Mouse (Mus musculus) hindbrain, embryonic 12.5 days (tissue): ENCODE results near the gene Capn1. TPM values are rescaled to one million over a fixed set of nuclear protein-coding genes. Genes with fewer than 3 reads are reported as not detected.

Experiments used
- ATAC-seq: fragments of 200-750 bp; cut with Nextera tagmentation; 2 replicates; pipeline ENCODE4 v1.8.0; 2017; ENCODE audit warnings: moderate TSS enrichment; ENCODE audit not compliant: low FRiP score
- H3K27ac ChIP-seq: fragments of 300-500 bp; sonication (generic); 2 replicates; pipeline ENCODE4 v1.5.1; 2016; ENCODE audit warnings: mild to moderate bottlenecking
- H3K27me3 ChIP-seq: fragments of 300-500 bp; sonication (generic); 2 replicates; pipeline ENCODE4 v1.6.1; 2016; ENCODE audit warnings: mild to moderate bottlenecking
- H3K36me3 ChIP-seq: fragments of 300-500 bp; sonication (generic); 2 replicates; pipeline ENCODE4 v1.6.1; 2016; ENCODE audit warnings: mild to moderate bottlenecking
- H3K4me1 ChIP-seq: fragments of 300-500 bp; sonication (generic); 2 replicates; pipeline ENCODE4 v1.6.1; 2016
- H3K4me2 ChIP-seq: fragments of 300-500 bp; sonication (generic); replicated peaks from 2 replicates; pipeline ENCODE4 v1.6.1; 2016; ENCODE audit warnings: mild to moderate bottlenecking
- H3K4me3 ChIP-seq: fragments of 300-500 bp; sonication (generic); 2 replicates; pipeline ENCODE4 v1.5.1; 2016; ENCODE audit warnings: mild to moderate bottlenecking
- H3K9ac ChIP-seq: fragments of 300-500 bp; sonication (generic); 2 replicates; pipeline ENCODE4 v1.6.1; 2016; ENCODE audit warnings: mild to moderate bottlenecking, moderate library complexity
- H3K9me3 ChIP-seq: fragments of 300-500 bp; sonication (generic); replicated peaks from 2 replicates; pipeline ENCODE4 v1.6.1; 2016; ENCODE audit warnings: mild to moderate bottlenecking
- WGBS: fragments of 180-500 bp; shearing (Covaris S2); methylation state at CpG from one replicate; pipeline ENCODE4 v1.1.7; 2016; 5-methylcytosine and 5-hydroxymethylcytosine counted together
- polyA plus RNA-seq: library from polyadenylated mRNA; unstranded; fragments of >200 nt; fragmentation: Nextera tagmentation; extraction: Ambion mirVana; gene quantifications from 2 replicates; pipeline ENCODE4 v1.2.1, GENCODE M21; 2016

Capn1 gene
- polyA plus RNA-seq, 1 experiment from 2014 or later = 5.5 TPM

- H3K4me1 ChIP-seq = no peaks in the 10 kb centered on the region
- H3K27me3 ChIP-seq = no peaks in the 10 kb centered on the region
- no peaks in the 10 kb centered on the region for H3K36me3 ChIP-seq
- H3K4me3 ChIP-seq = no peak overlapping the region
- H3K27ac ChIP-seq = no peak overlapping the region
- H3K4me2 ChIP-seq = no peak overlapping the region
- WGBS = 71% methylated on average over 14 of the region's 14 CpGs
- ATAC-seq = no peak
- no peak overlapping the region for H3K9ac ChIP-seq
- no peaks in the 10 kb centered on the region for H3K9me3 ChIP-seq
These were observed 15.0 kb upstream of the Capn1 start for GRCm38 (mm10) chr19:6030520-6031280.

GRCm38 (mm10) chr19:6029426-6029825, 13.7 kb upstream of the Capn1 start:
- no peak for ATAC-seq
- Histone ChIP-seq H3K4me3 (no peak overlapping the region), H3K9ac (no peak overlapping the region), H3K27ac (no peak overlapping the region), H3K9me3 (no peaks in the 10 kb centered on the region), H3K4me2 (no peak overlapping the region), H3K4me1 (no peaks in the 10 kb centered on the region), H3K27me3 (no peaks in the 10 kb centered on the region), H3K36me3 (no peaks in the 10 kb centered on the region)
- 80% methylated on average over 9 of the region's 9 CpGs for WGBS

- ATAC-seq = no peak
- H3K9ac ChIP-seq = no peak overlapping the region
- no peaks in the 10 kb centered on the region for H3K9me3 ChIP-seq
- H3K4me2 ChIP-seq = no peak overlapping the region
- H3K4me3 ChIP-seq = no peak overlapping the region
- no peaks in the 10 kb centered on the region for H3K36me3 ChIP-seq
- H3K4me1 ChIP-seq = no peaks in the 10 kb centered on the region
- 87% methylated on average over 6 of the region's 6 CpGs for WGBS
- no peak overlapping the region for H3K27ac ChIP-seq
- no peaks in the 10 kb centered on the region for H3K27me3 ChIP-seq
These were observed 13.3 kb upstream of the Capn1 start for GRCm38 (mm10) chr19:6028991-6029390.

- Histone ChIP-seq H3K27me3 (no peaks in the 10 kb centered on the region), H3K4me3 (no peak overlapping the region), H3K9ac (no peak overlapping the region), H3K9me3 (no peaks in the 10 kb centered on the region), H3K36me3 (no peaks in the 10 kb centered on the region), H3K4me1 (no peaks in the 10 kb centered on the region), H3K4me2 (no peak overlapping the region), H3K27ac (no peak overlapping the region)
- WGBS = 84% methylated on average over 7 of the region's 7 CpGs
- no peak for ATAC-seq
These were observed 8.2 kb upstream of the Capn1 start for GRCm38 (mm10) chr19:6023930-6024329.

- no peak overlapping the region for H3K9ac ChIP-seq
- no peaks in the 10 kb centered on the region for H3K9me3 ChIP-seq
- no peaks in the 10 kb centered on the region for H3K4me1 ChIP-seq
- no peak overlapping the region for H3K4me2 ChIP-seq
- no peaks in the 10 kb centered on the region for H3K36me3 ChIP-seq
- H3K27ac ChIP-seq = no peak overlapping the region
- H3K4me3 ChIP-seq = no peak overlapping the region
- WGBS = 67% methylated on average over 8 of the region's 8 CpGs
- no peak for ATAC-seq
- no peaks in the 10 kb centered on the region for H3K27me3 ChIP-seq
These were observed 7.4 kb upstream of the Capn1 start for GRCm38 (mm10) chr19:6023059-6023458.

GRCm38 (mm10) chr19:6020276-6020675, 4.6 kb upstream of the Capn1 start:
- Histone ChIP-seq H3K4me3 (no peak overlapping the region), H3K27me3 (peaks cover 18% of the 10 kb centered on the region), H3K36me3 (no peaks in the 10 kb centered on the region), H3K9me3 (no peaks in the 10 kb centered on the region), H3K4me2 (no peak overlapping the region), H3K9ac (no peak overlapping the region), H3K27ac (no peak overlapping the region), H3K4me1 (peaks cover 8% of the 10 kb centered on the region)
- no peak for ATAC-seq
- WGBS = 54% methylated on average over 3 of the region's 3 CpGs

- 33% methylated on average over 15 of the region's 15 CpGs for WGBS
- Histone ChIP-seq H3K4me3 (no peak overlapping the region), H3K27ac (no peak overlapping the region), H3K4me1 (peaks cover 13% of the 10 kb centered on the region), H3K4me2 (no peak overlapping the region), H3K36me3 (no peaks in the 10 kb centered on the region), H3K9me3 (no peaks in the 10 kb centered on the region), H3K9ac (no peak overlapping the region), H3K27me3 (peaks cover 36% of the 10 kb centered on the region)
- ATAC-seq = no peak
These were observed 2.7 kb upstream of the Capn1 start for GRCm38 (mm10) chr19:6018142-6019089.

GRCm38 (mm10) chr19:6016532-6016931, 835 bp upstream of the Capn1 start:
- WGBS = 45% methylated on average over 7 of the region's 7 CpGs
- no peak overlapping the region for H3K4me2 ChIP-seq
- H3K9ac ChIP-seq = no peak overlapping the region
- H3K4me1 ChIP-seq = peaks cover 13% of the 10 kb centered on the region
- no peak for ATAC-seq
- H3K4me3 ChIP-seq = 0 out of 2 replicates have a peak overlapping the region, but pooled peaks have one; percentile 46
- peaks cover 36% of the 10 kb centered on the region for H3K27me3 ChIP-seq
- no peaks in the 10 kb centered on the region for H3K9me3 ChIP-seq
- no peaks in the 10 kb centered on the region for H3K36me3 ChIP-seq
- no peak overlapping the region for H3K27ac ChIP-seq

GRCm38 (mm10) chr19:6014991-6015510, 646 bp downstream of the Capn1 start:
- peak overlapping the region; percentile 46 for H3K4me3 ChIP-seq
- no peaks in the 10 kb centered on the region for H3K36me3 ChIP-seq
- peak overlapping the region; percentile 69 for H3K9ac ChIP-seq
- H3K27ac ChIP-seq = 0 out of 2 replicates have a peak overlapping the region, but pooled peaks have one; percentile 7
- H3K4me2 ChIP-seq = peak overlapping the region; percentile 84
- ATAC-seq = peak; percentile 60
- peaks cover 13% of the 10 kb centered on the region for H3K4me1 ChIP-seq
- WGBS = under 1% methylated on average over 15 of the region's 18 CpGs
- H3K9me3 ChIP-seq = no peaks in the 10 kb centered on the region
- H3K27me3 ChIP-seq = peaks cover 36% of the 10 kb centered on the region

GRCm38 (mm10) chr19:6013691-6014090, 2.0 kb downstream of the Capn1 start:
- no peak overlapping the region for H3K9ac ChIP-seq
- no peaks in the 10 kb centered on the region for H3K36me3 ChIP-seq
- peaks cover 36% of the 10 kb centered on the region for H3K27me3 ChIP-seq
- WGBS = 92% methylated on average over 10 of the region's 10 CpGs
- H3K27ac ChIP-seq = no peak overlapping the region
- no peak for ATAC-seq
- peaks cover 13% of the 10 kb centered on the region for H3K4me1 ChIP-seq
- H3K9me3 ChIP-seq = no peaks in the 10 kb centered on the region
- H3K4me2 ChIP-seq = no peak overlapping the region
- no peak overlapping the region for H3K4me3 ChIP-seq

GRCm38 (mm10) chr19:6009137-6009536, 6.6 kb downstream of the Capn1 start:
- Histone ChIP-seq H3K4me3 (no peak overlapping the region), H3K9ac (no peak overlapping the region), H3K27ac (no peak overlapping the region), H3K4me2 (no peak overlapping the region), H3K36me3 (no peaks in the 10 kb centered on the region), H3K4me1 (no peaks in the 10 kb centered on the region), H3K27me3 (peaks cover 7% of the 10 kb centered on the region; the same call in 1 of the 2 replicates), H3K9me3 (no peaks in the 10 kb centered on the region)
- ATAC-seq = no peak
- WGBS = 70% methylated on average over 8 of the region's 8 CpGs

GRCm38 (mm10) chr19:6007013-6007412, 8.7 kb downstream of the Capn1 start:
- Histone ChIP-seq H3K9me3 (no peaks in the 10 kb centered on the region), H3K9ac (no peak overlapping the region), H3K27ac (no peak overlapping the region), H3K4me3 (no peak overlapping the region), H3K27me3 (no peaks in the 10 kb centered on the region), H3K36me3 (no peaks in the 10 kb centered on the region), H3K4me2 (no peak overlapping the region), H3K4me1 (no peaks in the 10 kb centered on the region)
- no peak for ATAC-seq
- 86% methylated on average over 13 of the region's 13 CpGs for WGBS
